Mouse (Mus musculus) spleen, postnatal 10 days (tissue): Measurements from ENCODE around the gene Rora.

Source experiments
- DNase-seq, 2 experiments: peaks; one replicate each; pipeline ENCODE4 v3.0.0; 2021 to 2022; ENCODE audit warnings: low spot score in 2 of 2

Rora gene

GRCm38 (mm10) chr9:68820036-68820435 lies 166.4 kb downstream of the Rora start:
- no peak for DNase-seq

GRCm38 (mm10) chr9:68820478-68820877 lies 166.9 kb downstream of the Rora start:
- no peak for DNase-seq

- DNase-seq = no peak
Observed at GRCm38 (mm10) chr9:68821388-68821787, 167.8 kb downstream of the Rora start.

GRCm38 (mm10) chr9:68823292-68823691 lies 169.7 kb downstream of the Rora start:
- no peak for DNase-seq

GRCm38 (mm10) chr9:68825107-68825506 lies 171.5 kb downstream of the Rora start:
- DNase-seq = no peak

GRCm38 (mm10) chr9:68825841-68826240 lies 172.3 kb downstream of the Rora start:
- DNase-seq = no peak

GRCm38 (mm10) chr9:68827441-68827840 lies 173.9 kb downstream of the Rora start:
- DNase-seq = no peak

GRCm38 (mm10) chr9:68829903-68830302 lies 176.3 kb downstream of the Rora start:
- DNase-seq = peak in 1 of 2 experiments; percentile 14

- DNase-seq = no peak
Observed at GRCm38 (mm10) chr9:68833323-68833722, 179.7 kb downstream of the Rora start.

GRCm38 (mm10) chr9:68835037-68835649 lies 181.6 kb downstream of the Rora start:
- DNase-seq = no peak

- DNase-seq = no peak
Observed at GRCm38 (mm10) chr9:68842134-68842892, 188.7 kb downstream of the Rora start.

GRCm38 (mm10) chr9:68845556-68845955 lies 192.0 kb downstream of the Rora start:
- DNase-seq = no peak

GRCm38 (mm10) chr9:68850321-68850720 lies 196.7 kb downstream of the Rora start:
- DNase-seq = no peak

GRCm38 (mm10) chr9:68852201-68852600 lies 198.6 kb downstream of the Rora start:
- DNase-seq = no peak

- DNase-seq = no peak
Observed at GRCm38 (mm10) chr9:68852934-68853333, 199.3 kb downstream of the Rora start.

- DNase-seq = no peak
Observed at GRCm38 (mm10) chr9:68859500-68859899, 205.9 kb downstream of the Rora start.

GRCm38 (mm10) chr9:68866317-68866716 lies 212.7 kb downstream of the Rora start:
- DNase-seq = no peak

GRCm38 (mm10) chr9:68873838-68874237 lies 220.3 kb downstream of the Rora start:
- DNase-seq = no peak

GRCm38 (mm10) chr9:68874544-68874943 lies 221.0 kb downstream of the Rora start:
- no peak for DNase-seq

GRCm38 (mm10) chr9:68875791-68876190 lies 222.2 kb downstream of the Rora start:
- DNase-seq = no peak

GRCm38 (mm10) chr9:68876289-68876688 lies 222.7 kb downstream of the Rora start:
- no peak for DNase-seq

- no peak for DNase-seq
Observed at GRCm38 (mm10) chr9:68881896-68882295, 228.3 kb downstream of the Rora start.

- DNase-seq = no peak
Observed at GRCm38 (mm10) chr9:68883005-68883404, 229.4 kb downstream of the Rora start.
